Mouse (Mus musculus) cortical plate, adult 2 months (tissue): ENCODE measurements around the gene Hip1r.

Source experiments
- CTCF ChIP-seq: fragments of 200-500 bp; IDR thresholded peaks from 2 replicates; pipeline ENCODE4 v1.5.1; 2011; ENCODE audit warnings: mild to moderate bottlenecking, control low read depth, low read length; ENCODE audit not compliant: insufficient read depth; ENCODE audit errors: extremely low read depth
- POLR2A ChIP-seq: fragments of 200-500 bp; IDR thresholded peaks from 2 replicates; pipeline ENCODE4 v1.6.1; 2011; ENCODE audit warnings: mild to moderate bottlenecking, low read length, control low read depth; ENCODE audit not compliant: insufficient read depth; ENCODE audit errors: extremely low read depth

DNA sequence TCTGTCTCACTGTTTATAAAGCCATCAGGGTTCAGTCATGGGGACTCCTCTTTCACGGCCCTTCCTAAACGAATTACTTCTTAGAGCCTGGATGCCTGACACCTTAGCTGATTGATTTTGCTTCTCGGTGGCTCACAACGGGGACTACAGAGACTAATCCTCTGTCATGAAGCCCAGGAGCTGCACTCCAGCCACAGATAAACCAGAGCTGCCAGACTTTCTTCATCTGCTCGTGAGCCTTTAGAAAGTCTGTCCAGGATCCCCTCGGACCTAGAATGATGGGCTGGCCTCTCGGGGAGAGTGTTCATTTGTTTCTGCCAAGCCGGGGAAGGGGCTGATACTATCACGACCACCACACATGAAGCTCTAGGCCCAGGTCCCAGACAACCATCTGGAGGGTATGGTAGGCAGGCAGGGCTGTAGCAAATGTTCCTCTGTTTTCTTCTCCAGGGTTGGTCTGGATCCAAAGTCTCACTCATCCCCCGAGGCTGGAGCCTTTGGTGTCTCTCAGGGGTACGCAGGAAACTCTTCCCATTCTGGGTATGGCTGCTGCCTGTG, 72.1 kb downstream of the Hip1r start:
- TF ChIP-seq POLR2A = no peak
- no peak for TF ChIP-seq CTCF
